Mouse (Mus musculus): ENCODE measurements around the gene Elovl7. TPM values are rescaled to one million over a fixed set of nuclear protein-coding genes. Genes with fewer than 3 reads are reported as not detected.

Elovl7 gene
- polyA plus RNA-seq, 1 experiment = 13.8 TPM

DNA sequence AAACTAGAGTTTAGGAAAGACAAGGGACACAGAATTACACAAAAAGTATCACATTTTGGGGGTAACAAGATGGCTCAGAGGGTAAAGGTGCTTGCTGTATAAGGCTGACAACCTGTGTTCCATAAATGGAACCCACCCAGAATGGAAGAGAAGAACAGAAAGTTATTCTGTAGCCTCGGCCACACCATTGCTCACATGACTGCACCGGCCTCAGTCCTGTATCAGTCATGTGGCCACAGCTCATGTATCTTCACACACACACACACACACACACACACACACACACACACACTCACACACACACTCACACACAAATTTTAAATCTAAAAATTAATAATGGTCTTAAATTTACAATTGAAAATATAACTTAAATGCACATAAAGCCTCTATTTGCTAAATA lies 6.8 kb upstream of the Elovl7 start:
- H3K36me3 ChIP-seq (ENCODE audit: control insufficient read depth, insufficient read depth, low read length, poor library complexity, severe bottlenecking) = no peaks in the 10 kb centered on the region
- no peaks in the 10 kb centered on the region for H3K27me3 ChIP-seq (ENCODE audit: control insufficient read depth, insufficient read depth, low read length, poor library complexity, severe bottlenecking)
- H3K4me1 ChIP-seq (ENCODE audit: control insufficient read depth, insufficient read depth, low read length) = no peaks in the 10 kb centered on the region
- H3K27ac ChIP-seq (ENCODE audit: insufficient read depth, low read length) = no peak overlapping the region
- TF ChIP-seq CTCF (IDR thresholded peaks at IDR 0.05; ENCODE audit: low read depth, low read length) (no peak), POLR2A (IDR thresholded peaks at IDR 0.05; ENCODE audit: insufficient read depth, low read length) (no peak), EP300 (IDR thresholded peaks at IDR 0.05; ENCODE audit: insufficient read depth, low read depth, low read length) (no peak)
- H3K9me3 ChIP-seq (replicated peaks; ENCODE audit: control insufficient read depth, insufficient read depth, low read length, poor library complexity, severe bottlenecking) = no peaks in the 10 kb centered on the region
- H3K9ac ChIP-seq (ENCODE audit: low read depth, poor library complexity, severe bottlenecking) = no peak overlapping the region
- no peak overlapping the region for H3K4me3 ChIP-seq (ENCODE audit: low read depth, low read length)

- Histone ChIP-seq H3K4me1 (ENCODE audit: control insufficient read depth, insufficient read depth, low read length) (no peaks in the 10 kb centered on the region), H3K27ac (ENCODE audit: insufficient read depth, low read length) (no peak overlapping the region), H3K27me3 (ENCODE audit: control insufficient read depth, insufficient read depth, low read length, poor library complexity, severe bottlenecking) (no peaks in the 10 kb centered on the region), H3K4me3 (ENCODE audit: low read depth, low read length) (no peak overlapping the region), H3K9ac (ENCODE audit: low read depth, poor library complexity, severe bottlenecking) (no peak overlapping the region), H3K9me3 (replicated peaks; ENCODE audit: control insufficient read depth, insufficient read depth, low read length, poor library complexity, severe bottlenecking) (no peaks in the 10 kb centered on the region), H3K36me3 (ENCODE audit: control insufficient read depth, insufficient read depth, low read length, poor library complexity, severe bottlenecking) (no peaks in the 10 kb centered on the region)
- no peak for TF ChIP-seq POLR2A (IDR thresholded peaks at IDR 0.05; ENCODE audit: insufficient read depth, low read length)
- TF ChIP-seq EP300 (IDR thresholded peaks at IDR 0.05; ENCODE audit: insufficient read depth, low read depth, low read length) = no peak
- TF ChIP-seq CTCF (IDR thresholded peaks at IDR 0.05; ENCODE audit: low read depth, low read length) = no peak
Measured at GRCm38 (mm10) chr13:108208090-108208489, 6.1 kb upstream of the Elovl7 start.

- TF ChIP-seq EP300 (IDR thresholded peaks at IDR 0.05; ENCODE audit: insufficient read depth, low read depth, low read length) = no peak
- no peak for TF ChIP-seq CTCF (IDR thresholded peaks at IDR 0.05; ENCODE audit: low read depth, low read length)
- TF ChIP-seq POLR2A (IDR thresholded peaks at IDR 0.05; ENCODE audit: insufficient read depth, low read length) = no peak
- no peaks in the 10 kb centered on the region for H3K36me3 ChIP-seq (ENCODE audit: control insufficient read depth, insufficient read depth, low read length, poor library complexity, severe bottlenecking)
- no peaks in the 10 kb centered on the region for H3K9me3 ChIP-seq (replicated peaks; ENCODE audit: control insufficient read depth, insufficient read depth, low read length, poor library complexity, severe bottlenecking)
- no peak overlapping the region for H3K9ac ChIP-seq (ENCODE audit: low read depth, poor library complexity, severe bottlenecking)
- no peak overlapping the region for H3K4me3 ChIP-seq (ENCODE audit: low read depth, low read length)
- peaks cover 2% of the 10 kb centered on the region for H3K4me1 ChIP-seq (ENCODE audit: control insufficient read depth, insufficient read depth, low read length)
- H3K27ac ChIP-seq (ENCODE audit: insufficient read depth, low read length) = no peak overlapping the region
- peaks cover 2% of the 10 kb centered on the region; the same call in 1 of the 2 replicates for H3K27me3 ChIP-seq (ENCODE audit: control insufficient read depth, insufficient read depth, low read length, poor library complexity, severe bottlenecking)
Measured at GRCm38 (mm10) chr13:108210960-108211359, 3.2 kb upstream of the Elovl7 start.

DNA sequence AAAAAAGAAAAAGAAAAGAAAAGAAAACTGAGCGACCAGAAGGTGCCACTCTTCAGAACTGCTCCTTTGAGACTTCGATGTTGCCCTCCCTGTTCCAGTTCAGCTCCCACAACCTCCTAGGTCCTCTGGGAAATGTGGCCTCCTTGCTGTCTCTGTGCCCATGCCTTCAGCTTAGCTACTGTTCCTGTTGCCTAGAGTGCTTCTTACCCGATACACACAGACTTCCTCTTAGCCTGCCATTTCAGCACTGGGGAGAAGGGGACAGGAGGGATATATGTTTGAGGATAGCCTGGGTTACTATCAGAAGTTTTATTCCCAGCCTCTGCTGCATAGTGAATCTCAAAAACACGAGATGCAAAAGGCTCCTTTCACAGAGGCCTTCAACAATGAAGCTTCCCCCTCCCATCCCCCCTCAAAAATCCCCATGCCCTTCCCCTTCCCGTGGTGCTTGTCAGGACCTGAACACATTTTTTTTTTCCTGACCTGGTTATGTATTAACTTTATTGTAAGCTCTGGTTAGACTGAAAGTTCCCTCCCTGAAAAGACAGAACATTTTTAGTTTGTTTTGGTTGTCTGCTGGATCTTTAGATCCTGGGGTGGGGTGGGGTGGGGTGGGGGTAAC lies 1.7 kb upstream of the Elovl7 start:
- Histone ChIP-seq H3K36me3 (ENCODE audit: control insufficient read depth, insufficient read depth, low read length, poor library complexity, severe bottlenecking) (no peaks in the 10 kb centered on the region), H3K4me1 (ENCODE audit: control insufficient read depth, insufficient read depth, low read length) (peaks cover 2% of the 10 kb centered on the region), H3K9ac (ENCODE audit: low read depth, poor library complexity, severe bottlenecking) (no peak overlapping the region), H3K27ac (ENCODE audit: insufficient read depth, low read length) (no peak overlapping the region), H3K27me3 (ENCODE audit: control insufficient read depth, insufficient read depth, low read length, poor library complexity, severe bottlenecking) (peaks cover 4% of the 10 kb centered on the region; the same call in 1 of the 2 replicates), H3K4me3 (ENCODE audit: low read depth, low read length) (no peak overlapping the region), H3K9me3 (replicated peaks; ENCODE audit: control insufficient read depth, insufficient read depth, low read length, poor library complexity, severe bottlenecking) (no peaks in the 10 kb centered on the region)
- TF ChIP-seq CTCF (IDR thresholded peaks at IDR 0.05; ENCODE audit: low read depth, low read length) (no peak), EP300 (IDR thresholded peaks at IDR 0.05; ENCODE audit: insufficient read depth, low read depth, low read length) (no peak), POLR2A (IDR thresholded peaks at IDR 0.05; ENCODE audit: insufficient read depth, low read length) (no peak)

DNA sequence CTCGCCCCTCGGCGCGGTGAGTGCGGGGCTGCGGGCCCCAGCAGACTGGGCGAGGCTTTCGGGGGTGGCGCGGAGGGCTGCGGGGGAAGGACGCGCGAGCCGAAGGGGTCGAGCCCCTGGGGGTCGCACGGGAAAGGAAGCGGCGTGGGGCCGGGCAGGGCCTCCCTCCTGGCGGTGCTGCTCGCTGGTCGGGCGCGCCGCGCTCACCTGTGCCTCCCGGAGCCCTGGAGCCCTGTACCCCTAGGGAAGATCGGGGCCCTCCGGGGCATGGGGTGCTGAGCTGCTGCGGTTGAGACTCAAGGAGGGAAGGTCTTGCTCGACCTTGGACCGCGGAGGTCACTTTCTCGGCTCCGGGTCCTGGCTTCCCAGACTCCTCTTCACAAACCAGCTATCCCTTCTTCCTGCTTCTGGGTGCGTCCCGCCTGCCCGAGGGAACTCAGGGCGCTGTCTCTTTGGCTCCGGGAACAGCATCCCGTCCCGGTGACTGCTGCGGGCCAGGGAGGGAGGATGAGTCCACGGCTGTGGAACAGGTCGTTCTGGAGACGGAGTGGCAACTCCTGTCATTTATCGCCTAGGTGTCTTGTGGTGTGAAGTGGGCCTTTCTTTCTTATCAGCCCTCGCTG lies 392 bp downstream of the Elovl7 start:
- Histone ChIP-seq H3K27me3 (ENCODE audit: control insufficient read depth, insufficient read depth, low read length, poor library complexity, severe bottlenecking) (peaks cover 4% of the 10 kb centered on the region; the same call in 1 of the 2 replicates), H3K9me3 (replicated peaks; ENCODE audit: control insufficient read depth, insufficient read depth, low read length, poor library complexity, severe bottlenecking) (no peaks in the 10 kb centered on the region), H3K4me3 (ENCODE audit: low read depth, low read length) (peak overlapping the region; percentile 94), H3K4me1 (ENCODE audit: control insufficient read depth, insufficient read depth, low read length) (peaks cover 2% of the 10 kb centered on the region), H3K36me3 (ENCODE audit: control insufficient read depth, insufficient read depth, low read length, poor library complexity, severe bottlenecking) (no peaks in the 10 kb centered on the region), H3K27ac (ENCODE audit: insufficient read depth, low read length) (no peak overlapping the region), H3K9ac (ENCODE audit: low read depth, poor library complexity, severe bottlenecking) (peak overlapping the region; percentile 68)
- TF ChIP-seq CTCF (IDR thresholded peaks at IDR 0.05; ENCODE audit: low read depth, low read length) (no peak), EP300 (IDR thresholded peaks at IDR 0.05; ENCODE audit: insufficient read depth, low read depth, low read length) (no peak), POLR2A (IDR thresholded peaks at IDR 0.05; ENCODE audit: insufficient read depth, low read length) (no peak)

GRCm38 (mm10) chr13:108215231-108215780 lies 1.1 kb downstream of the Elovl7 start:
- Histone ChIP-seq H3K4me3 (ENCODE audit: low read depth, low read length) (peak overlapping the region; percentile 94), H3K9me3 (replicated peaks; ENCODE audit: control insufficient read depth, insufficient read depth, low read length, poor library complexity, severe bottlenecking) (no peaks in the 10 kb centered on the region), H3K4me1 (ENCODE audit: control insufficient read depth, insufficient read depth, low read length) (peaks cover 2% of the 10 kb centered on the region), H3K27ac (ENCODE audit: insufficient read depth, low read length) (no peak overlapping the region), H3K36me3 (ENCODE audit: control insufficient read depth, insufficient read depth, low read length, poor library complexity, severe bottlenecking) (no peaks in the 10 kb centered on the region), H3K9ac (ENCODE audit: low read depth, poor library complexity, severe bottlenecking) (peak overlapping the region; percentile 68), H3K27me3 (ENCODE audit: control insufficient read depth, insufficient read depth, low read length, poor library complexity, severe bottlenecking) (peaks cover 4% of the 10 kb centered on the region; the same call in 1 of the 2 replicates)
- TF ChIP-seq CTCF (IDR thresholded peaks at IDR 0.05; ENCODE audit: low read depth, low read length) (no peak), POLR2A (IDR thresholded peaks at IDR 0.05; ENCODE audit: insufficient read depth, low read length) (no peak), EP300 (IDR thresholded peaks at IDR 0.05; ENCODE audit: insufficient read depth, low read depth, low read length) (no peak)
